ENCODE assay signal across 8 mouse cellular contexts in genomic region chr3:101603661-101604549, GRCm38 (mm10). TPM values are rescaled to one million over a fixed set of nuclear protein-coding genes. Genes with fewer than 3 reads are reported as not detected.
DNase-seq lines count a peak whose midpoint lies in the region; ATAC-seq lines count a peak whose summit lies in the region.

No protein-coding gene starts in this region.

- H3K4me3 ChIP-seq in hindbrain, embryonic 15.5 days = peak overlapping the region; percentile 87

- H3K9me3 ChIP-seq in hindbrain, embryonic 15.5 days = no peaks in the 10 kb centered on the region

- H3K4me1 ChIP-seq in hindbrain, embryonic 15.5 days (replicated peaks) = peaks cover 51% of the 10 kb centered on the region

- intact Hi-C loops in left cerebral cortex, postnatal 10 days (cut with DNase I) = loop anchor here (5.0 kb wide), 1 partner anchor 203 kb away; no protein-coding TSS in a partner anchor

- peak; percentile 26 for DNase-seq in WW6 (ENCODE audit: low read depth, low spot score)
- peak; percentile 92 to 94 for DNase-seq in cerebellum, postnatal 25 days
- DNase-seq in frontal cortex, postnatal 36 days (ENCODE audit: low spot score in 2 of 2) = peak; percentile 63 to 67
- peak; percentile 33 to 88 for DNase-seq in left cerebral cortex, postnatal 10 days (ENCODE audit: extremely low spot score in 1 of 2, low spot score in 2 of 2)
- DNase-seq in right cerebral cortex, postnatal 25 days = peak; percentile 76
- DNase-seq in yolk sac, embryonic 10.5 days (ENCODE audit: low spot score) = peak; percentile 88

- H3K36me3 ChIP-seq in hindbrain, embryonic 15.5 days = no peaks in the 10 kb centered on the region

- H3K9ac ChIP-seq in hindbrain, embryonic 15.5 days = peak overlapping the region; percentile 90

- ATAC-seq in hindbrain, embryonic 15.5 days (ENCODE audit: low FRiP score, low read depth) = peak; percentile 79
- ATAC-seq in megakaryocyte-erythroid progenitor cell, adult 5-6 weeks (replicated peaks; ENCODE audit: low FRiP score, low TSS enrichment, poor library complexity, severe bottlenecking) = peak; percentile 62

- under 1% methylated on average over 30 of the region's 68 CpGs for WGBS in hindbrain, embryonic 15.5 days

- H3K27ac ChIP-seq in hindbrain, embryonic 15.5 days (replicated peaks) = peak overlapping the region; percentile 96

- peak overlapping the region; percentile 79 for H3K4me2 ChIP-seq in hindbrain, embryonic 15.5 days

- no peaks in the 10 kb centered on the region for H3K27me3 ChIP-seq in hindbrain, embryonic 15.5 days

RNA-seq across cellular contexts. Expression of gene Atp1a1, which starts 0.6 kb away (rescaled TPM):
- 69.3 and 72.6 TPM in 2 replicates for polyA plus RNA-seq in hindbrain, embryonic 15.5 days (2015; fragmentation: Nextera tagmentation; extraction: Ambion mirVana)
- total RNA-seq in left cerebral cortex, postnatal 10 days (2021) = 100 to 1,000 TPM; 622 to 655 TPM
- total RNA-seq in megakaryocyte-erythroid progenitor cell, adult 5-6 weeks (2014; fragmentation: Nextera tagmentation) = 105 TPM in 2 replicates
- 120 and 168 TPM in 2 replicates for total RNA-seq in megakaryocyte-erythroid progenitor cell, adult 5-6 weeks (2017)

Comparison
In these comparisons a context has a peak if more than half of its experiments do, and no peak if none do; other contexts are left out.
1. Peak in every context shown above with its lines: DNase-seq, ATAC-seq, H3K4me3 ChIP-seq and H3K27ac ChIP-seq.
2. DNase-seq: peak in every context shown above with its lines; median percentile 93 in cerebellum, postnatal 25 days; 88 in yolk sac, embryonic 10.5 days; 76 in right cerebral cortex, postnatal 25 days; 65 in frontal cortex, postnatal 36 days; 60 in left cerebral cortex, postnatal 10 days; 26 in WW6.